Mouse (Mus musculus) midbrain, postnatal 0 days (tissue): ENCODE measurements around the gene Zbtb7a. TPM values are rescaled to one million over a fixed set of nuclear protein-coding genes. Genes with fewer than 3 reads are reported as not detected.

ENCODE experiments used
- ATAC-seq: fragments of 200-750 bp; cut with Nextera tagmentation; 2 replicates; pipeline ENCODE4 v1.8.0; 2017; ENCODE audit warnings: moderate number of reproducible peaks, mild to moderate bottlenecking, moderate TSS enrichment, moderate library complexity; ENCODE audit not compliant: low FRiP score
- DNase-seq: peaks from one replicate; pipeline ENCODE4 v3.0.0-alpha.2; 2015; ENCODE audit warnings: low spot score
- H3K27ac ChIP-seq: fragments of 300-500 bp; sonication (generic); 2 replicates; pipeline ENCODE4 v1.5.1; 2014; ENCODE audit warnings: low read depth, mild to moderate bottlenecking, low read length, mixed read lengths
- H3K27me3 ChIP-seq: fragments of 300-500 bp; sonication (generic); 2 replicates; pipeline ENCODE4 v1.6.1; 2014; ENCODE audit warnings: low read length, control low read depth, mixed read lengths; ENCODE audit not compliant: insufficient read depth
- H3K36me3 ChIP-seq: fragments of 300-500 bp; sonication (generic); 2 replicates; pipeline ENCODE4 v1.6.1; 2014; ENCODE audit warnings: low read length, control low read depth, mixed read lengths; ENCODE audit not compliant: insufficient read depth
- H3K4me1 ChIP-seq: fragments of 300-500 bp; sonication (generic); 2 replicates; pipeline ENCODE4 v1.6.1; 2014; ENCODE audit warnings: mild to moderate bottlenecking, control low read depth, antibody characterized with exemption, low read length, mixed read lengths; ENCODE audit not compliant: insufficient read depth
- H3K4me2 ChIP-seq: fragments of 300-500 bp; sonication (generic); 2 replicates; pipeline ENCODE4 v1.6.1; 2014; ENCODE audit warnings: low read depth, mild to moderate bottlenecking, low read length, mixed read lengths; ENCODE audit not compliant: poor library complexity, severe bottlenecking
- H3K4me3 ChIP-seq: fragments of 300-500 bp; sonication (generic); 2 replicates; pipeline ENCODE4 v1.5.1; 2014; ENCODE audit warnings: low read depth, mild to moderate bottlenecking, low read length, moderate library complexity
- H3K9ac ChIP-seq: fragments of 300-500 bp; sonication (generic); replicated peaks from 2 replicates; pipeline ENCODE4 v1.6.1; 2014; ENCODE audit warnings: mild to moderate bottlenecking, low read length, moderate library complexity, mixed read lengths; ENCODE audit not compliant: poor library complexity, severe bottlenecking
- H3K9me3 ChIP-seq: fragments of 300-500 bp; sonication (generic); 2 replicates; pipeline ENCODE4 v1.6.1; 2016; ENCODE audit warnings: low read length, control low read depth
- CTCF ChIP-seq: IDR thresholded peaks from 2 replicates; pipeline ENCODE4 v1.5.1; 2016; ENCODE audit warnings: antibody characterized with exemption, mild to moderate bottlenecking
- WGBS: fragments of 180-500 bp; shearing (Covaris S2); extraction: QIAGEN DNeasy Blood & Tissue Kit; methylation state at CpG from one replicate; pipeline ENCODE4 v1.1.7; 2014; 5-methylcytosine and 5-hydroxymethylcytosine counted together
- polyA plus RNA-seq: library from polyadenylated mRNA; unstranded; fragments of >200 nt; fragmentation: Nextera tagmentation; extraction: Ambion mirVana; gene quantifications from 2 replicates; pipeline ENCODE4 v1.2.1, GENCODE M21; 2015
- total RNA-seq: library from RNA; depleted of rRNA; stranded (reverse); fragments of >200 nt; gene quantifications from 2 replicates; pipeline ENCODE4 v1.2.3, GENCODE M21; 2014

The Zbtb7a gene
- total and polyA plus RNA-seq, 2 experiments from 2014 or later: 18.0 to 29.5 TPM

- peak; percentile 88 for ATAC-seq
- TF ChIP-seq CTCF: no peak
- Histone ChIP-seq H3K9me3 (no peaks in the 10 kb centered on the region), H3K4me3 (peak overlapping the region; percentile 46), H3K27ac (peak overlapping the region; percentile 92), H3K4me2 (peak overlapping the region; percentile 57), H3K4me1 (peaks cover 4% of the 10 kb centered on the region), H3K9ac (peak overlapping the region; percentile 45), H3K27me3 (peaks cover 17% of the 10 kb centered on the region), H3K36me3 (peaks cover 12% of the 10 kb centered on the region)
- 1% methylated on average over 58 of the region's 93 CpGs for WGBS
- peak; percentile 92 for DNase-seq
These were observed 57.4 kb downstream of the Zbtb7a start for GRCm38 (mm10) chr10:81192270-81192967.

- ATAC-seq: peak; percentile 57
- Histone ChIP-seq H3K36me3 (peaks cover 11% of the 10 kb centered on the region), H3K27ac (peak overlapping the region; percentile 92), H3K4me1 (peaks cover 4% of the 10 kb centered on the region), H3K4me2 (peak overlapping the region; percentile 57), H3K27me3 (peaks cover 17% of the 10 kb centered on the region), H3K9me3 (no peaks in the 10 kb centered on the region), H3K9ac (peak overlapping the region; percentile 45), H3K4me3 (peak overlapping the region; percentile 46)
- 2% methylated on average over 19 of the region's 19 CpGs for WGBS
- peak; percentile 54 for DNase-seq
- no peak; the same call in 1 of the 2 replicates for TF ChIP-seq CTCF
These were observed 58.0 kb downstream of the Zbtb7a start for GRCm38 (mm10) chr10:81192968-81193501.

GRCm38 (mm10) chr10:81193991-81194774, 59.2 kb downstream of the Zbtb7a start:
- Histone ChIP-seq H3K27ac (no peak overlapping the region), H3K27me3 (peaks cover 17% of the 10 kb centered on the region), H3K4me1 (peaks cover 4% of the 10 kb centered on the region), H3K4me2 (0 out of 2 replicates have a peak overlapping the region, but pooled peaks have one; percentile 18), H3K9ac (no peak overlapping the region; the same call in 1 of the 2 replicates), H3K36me3 (peaks cover 11% of the 10 kb centered on the region), H3K4me3 (no peak overlapping the region), H3K9me3 (no peaks in the 10 kb centered on the region)
- DNase-seq (no peak), ATAC-seq (no peak)
- no peak for TF ChIP-seq CTCF
- 15% methylated on average over 37 of the region's 37 CpGs for WGBS

- Histone ChIP-seq H3K36me3 (peaks cover 9% of the 10 kb centered on the region), H3K4me2 (no peak overlapping the region), H3K27me3 (peaks cover 17% of the 10 kb centered on the region), H3K27ac (no peak overlapping the region), H3K9me3 (no peaks in the 10 kb centered on the region), H3K4me3 (no peak overlapping the region), H3K9ac (no peak overlapping the region), H3K4me1 (peaks cover 4% of the 10 kb centered on the region)
- DNase-seq: no peak
- ATAC-seq: no peak
- 69% methylated on average over 4 of the region's 4 CpGs for WGBS
- TF ChIP-seq CTCF: no peak
These were observed 60.3 kb downstream of the Zbtb7a start for GRCm38 (mm10) chr10:81195300-81195699.

DNA sequence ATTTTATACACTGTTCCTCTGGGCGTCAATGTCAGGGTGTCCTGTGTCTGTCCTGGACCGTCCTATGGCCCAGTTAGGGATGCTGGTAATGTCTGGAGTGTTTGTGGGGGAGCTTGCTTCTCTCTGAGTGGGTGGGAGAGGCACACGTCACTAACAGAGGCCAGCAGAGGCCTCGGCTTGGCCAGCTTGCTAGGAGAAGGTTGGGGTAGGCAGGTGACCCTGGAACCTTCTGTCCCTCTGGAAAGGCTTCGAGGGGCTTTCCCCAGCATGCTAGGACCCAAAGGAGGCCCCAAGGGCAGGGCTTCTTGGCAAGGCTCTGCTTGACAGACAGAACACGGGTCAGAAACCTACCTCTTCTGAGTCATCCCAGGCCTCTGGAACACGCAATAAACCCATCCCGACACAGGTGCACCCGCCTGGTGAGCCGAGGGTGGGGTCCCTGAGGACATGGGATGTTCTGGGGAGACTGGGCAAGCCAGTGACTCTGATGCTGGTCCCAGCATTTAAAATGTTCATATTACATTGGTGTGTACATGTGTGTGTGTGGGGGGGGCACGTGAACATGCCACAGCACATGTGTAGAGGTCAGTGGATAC, 61.5 kb downstream of the Zbtb7a start:
- no peak for DNase-seq

More for the DNA sequence above, 61.5 kb downstream of the Zbtb7a start:
- no peak for TF ChIP-seq CTCF
- no peak overlapping the region for H3K9ac ChIP-seq
- H3K4me3 ChIP-seq: no peak overlapping the region
- no peak for ATAC-seq
- no peaks in the 10 kb centered on the region for H3K36me3 ChIP-seq
- H3K27me3 ChIP-seq: peaks cover 17% of the 10 kb centered on the region
- no peak overlapping the region for H3K4me2 ChIP-seq
- 63% methylated on average over 11 of the region's 11 CpGs for WGBS
- H3K4me1 ChIP-seq: peaks cover 4% of the 10 kb centered on the region
- H3K27ac ChIP-seq: no peak overlapping the region
- H3K9me3 ChIP-seq: no peaks in the 10 kb centered on the region
